Mouse (Mus musculus) lung, embryonic 14.5 days (tissue): ENCODE data around the gene Onecut1. TPM values are rescaled to one million over a fixed set of nuclear protein-coding genes. Genes with fewer than 3 reads are reported as not detected.
A peak's percentile ranks its signal among the peaks of the same experiment; 100 is the strongest.

Source experiments
- ATAC-seq: fragments of 200-750 bp; cut with Nextera tagmentation; 2 replicates; pipeline ENCODE4 v1.8.0; 2017; ENCODE audit warnings: mild to moderate bottlenecking, moderate TSS enrichment, moderate library complexity; ENCODE audit not compliant: insufficient read depth
- DNase-seq: peaks from one replicate; pipeline ENCODE4 v3.0.0-alpha.2; 2015
- H3K27ac ChIP-seq: fragments of 300-500 bp; sonication (generic); 2 replicates; pipeline ENCODE4 v1.5.1; 2014; ENCODE audit warnings: low read depth, mild to moderate bottlenecking, moderate library complexity
- H3K27me3 ChIP-seq: fragments of 300-500 bp; sonication (generic); 2 replicates; pipeline ENCODE4 v1.6.1; 2014; ENCODE audit warnings: low read length, control low read depth; ENCODE audit not compliant: insufficient read depth
- H3K36me3 ChIP-seq: fragments of 300-500 bp; sonication (generic); 2 replicates; pipeline ENCODE4 v1.6.1; 2014; ENCODE audit warnings: control low read depth; ENCODE audit not compliant: insufficient read depth
- H3K4me1 ChIP-seq: fragments of 300-500 bp; sonication (generic); 2 replicates; pipeline ENCODE4 v1.6.1; 2014; ENCODE audit warnings: antibody characterized with exemption, control low read depth; ENCODE audit not compliant: insufficient read depth
- H3K4me2 ChIP-seq: fragments of 300-500 bp; sonication (generic); 2 replicates; pipeline ENCODE4 v1.6.1; 2014; ENCODE audit warnings: mild to moderate bottlenecking
- H3K4me3 ChIP-seq: fragments of 300-500 bp; sonication (generic); 2 replicates; pipeline ENCODE4 v1.5.1; 2014; ENCODE audit warnings: low read depth, low read length
- H3K9ac ChIP-seq: fragments of 300-500 bp; sonication (generic); 2 replicates; pipeline ENCODE4 v1.6.1; 2014
- H3K9me3 ChIP-seq: fragments of 300-500 bp; sonication (generic); 2 replicates; pipeline ENCODE4 v1.6.1; 2016; ENCODE audit warnings: low read depth, low read length, control low read depth
- CTCF ChIP-seq: IDR thresholded peaks from 2 replicates; pipeline ENCODE4 v1.5.1; 2016; ENCODE audit warnings: antibody characterized with exemption, low read depth
- WGBS: fragments of 180-500 bp; shearing (Covaris S2); extraction: QIAGEN DNeasy Blood & Tissue Kit; methylation state at CpG from one replicate; pipeline ENCODE4 v1.1.7; 2014; 5-methylcytosine and 5-hydroxymethylcytosine counted together
- polyA plus RNA-seq: library from polyadenylated mRNA; unstranded; fragments of >200 nt; fragmentation: Nextera tagmentation; extraction: Ambion mirVana; gene quantifications from 2 replicates; pipeline ENCODE4 v1.2.1, GENCODE M21; 2014

Onecut1 gene
- polyA plus RNA-seq, 1 experiment from 2014 or later, result not detected

DNA sequence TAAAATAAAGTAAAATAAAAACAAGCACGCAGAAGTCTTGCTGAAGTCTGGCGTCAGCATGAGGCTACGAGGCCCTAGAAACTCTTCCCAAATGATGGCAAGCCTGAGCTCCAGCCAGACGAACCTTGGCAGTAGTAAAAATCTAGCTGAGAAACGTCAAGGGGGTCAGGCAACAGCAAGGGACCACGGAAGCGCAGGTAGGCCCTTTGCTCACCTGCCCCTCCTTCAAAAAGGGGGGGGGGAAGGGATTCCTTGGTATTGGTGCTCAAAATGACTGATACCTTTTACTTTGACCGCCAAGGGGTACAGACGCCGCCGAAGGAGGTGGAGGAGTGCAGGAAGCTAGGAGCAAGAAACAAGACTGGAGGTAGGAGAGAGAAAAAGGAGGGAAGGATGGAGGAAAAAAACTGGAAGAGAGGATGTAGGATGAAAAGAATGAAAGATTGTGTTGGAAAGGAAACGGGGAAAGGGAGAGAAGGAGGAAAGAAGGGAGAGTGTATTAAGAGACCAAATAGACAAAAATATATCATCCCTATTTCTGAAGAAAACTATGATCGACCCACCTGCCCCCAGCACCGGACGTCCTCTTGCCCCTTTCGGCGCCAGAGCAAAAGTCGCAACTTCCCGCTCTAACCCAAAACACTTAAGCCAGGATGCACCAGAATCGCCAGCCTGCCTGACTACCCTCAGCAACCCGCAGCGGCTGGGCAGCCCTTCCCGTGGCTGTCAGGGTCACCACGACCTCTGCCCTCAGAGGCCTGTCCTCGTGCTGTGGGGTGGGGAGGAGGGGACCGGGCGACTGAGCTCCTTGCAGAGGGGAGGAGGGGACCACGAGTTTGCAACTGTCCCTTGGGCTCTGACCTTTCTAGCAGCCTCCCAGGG is 8.3 kb upstream of the Onecut1 start:
- Histone ChIP-seq H3K9ac (no peak overlapping the region), H3K4me1 (no peaks in the 10 kb centered on the region), H3K27ac (no peak overlapping the region), H3K9me3 (no peaks in the 10 kb centered on the region), H3K4me2 (no peak overlapping the region), H3K36me3 (no peaks in the 10 kb centered on the region), H3K27me3 (peaks cover 99% of the 10 kb centered on the region), H3K4me3 (no peak overlapping the region)
- no peak for TF ChIP-seq CTCF
- DNase-seq (no peak), ATAC-seq (no peak)
- WGBS, result 2% methylated on average over 28 of the region's 28 CpGs

DNA sequence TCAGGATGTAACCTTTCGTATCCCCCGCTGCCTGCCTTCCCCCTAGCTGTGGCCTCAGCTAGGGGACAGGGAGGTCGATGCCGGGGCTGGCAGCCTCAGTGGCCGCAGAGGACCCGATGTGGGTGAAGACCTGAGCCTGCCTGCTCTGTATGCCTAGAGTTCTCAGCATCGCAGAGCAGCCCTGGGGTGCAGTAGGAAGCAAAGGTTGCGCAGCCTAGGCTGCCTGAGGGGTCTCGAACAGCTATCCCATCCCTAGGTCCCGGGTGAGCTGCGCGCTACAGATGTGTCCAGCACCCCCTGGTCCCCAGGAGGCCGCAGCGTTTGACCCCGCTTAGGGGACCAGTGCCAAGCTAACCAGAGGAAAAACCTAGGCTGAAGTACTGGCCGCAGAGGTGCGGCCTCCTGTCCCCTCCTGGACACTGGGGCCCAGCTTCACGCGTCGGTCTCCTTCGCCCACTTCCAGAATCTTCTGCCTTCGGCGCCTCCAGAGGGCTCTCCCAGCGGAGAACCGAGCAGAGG is 7.6 kb upstream of the Onecut1 start:
- Histone ChIP-seq H3K4me1 (no peaks in the 10 kb centered on the region), H3K4me2 (no peak overlapping the region), H3K27ac (no peak overlapping the region), H3K4me3 (no peak overlapping the region), H3K36me3 (no peaks in the 10 kb centered on the region), H3K27me3 (peaks cover 99% of the 10 kb centered on the region), H3K9ac (no peak overlapping the region), H3K9me3 (no peaks in the 10 kb centered on the region)
- no peak; the same call in 1 of the 2 replicates for ATAC-seq
- no peak for DNase-seq
- TF ChIP-seq CTCF, result no peak
- whole genome bisulfite sequencing, result 1% methylated on average over 25 of the region's 25 CpGs

DNA sequence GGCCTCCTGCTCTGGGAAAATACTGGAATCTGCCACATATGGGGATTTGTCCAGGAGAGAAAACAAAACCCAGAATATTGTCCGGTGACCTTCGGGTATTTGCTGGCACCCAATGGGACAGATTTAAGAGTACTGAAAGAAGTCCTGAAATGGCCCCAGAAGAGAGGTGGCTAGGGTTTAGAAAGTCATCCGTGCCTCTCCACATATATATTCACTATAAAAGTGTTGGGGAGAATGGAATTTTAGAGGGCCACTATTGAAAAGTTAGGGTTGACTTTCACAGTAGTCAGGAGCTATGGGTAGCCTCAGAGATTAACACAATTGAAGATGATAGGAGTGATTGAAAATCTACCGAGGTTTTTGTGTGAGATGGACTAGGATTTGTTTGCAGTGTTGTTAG is 6.3 kb upstream of the Onecut1 start:
- H3K4me3 ChIP-seq, result no peak overlapping the region
- no peak for DNase-seq
- H3K27ac ChIP-seq, result no peak overlapping the region
- no peak overlapping the region for H3K9ac ChIP-seq
- H3K4me1 ChIP-seq, result no peaks in the 10 kb centered on the region
- peaks cover 99% of the 10 kb centered on the region for H3K27me3 ChIP-seq
- no peaks in the 10 kb centered on the region for H3K36me3 ChIP-seq
- H3K9me3 ChIP-seq, result no peaks in the 10 kb centered on the region
- no peak for ATAC-seq
- no peak for TF ChIP-seq CTCF
- no peak overlapping the region for H3K4me2 ChIP-seq
- WGBS, result 6% methylated on average over 4 of the region's 4 CpGs

DNA sequence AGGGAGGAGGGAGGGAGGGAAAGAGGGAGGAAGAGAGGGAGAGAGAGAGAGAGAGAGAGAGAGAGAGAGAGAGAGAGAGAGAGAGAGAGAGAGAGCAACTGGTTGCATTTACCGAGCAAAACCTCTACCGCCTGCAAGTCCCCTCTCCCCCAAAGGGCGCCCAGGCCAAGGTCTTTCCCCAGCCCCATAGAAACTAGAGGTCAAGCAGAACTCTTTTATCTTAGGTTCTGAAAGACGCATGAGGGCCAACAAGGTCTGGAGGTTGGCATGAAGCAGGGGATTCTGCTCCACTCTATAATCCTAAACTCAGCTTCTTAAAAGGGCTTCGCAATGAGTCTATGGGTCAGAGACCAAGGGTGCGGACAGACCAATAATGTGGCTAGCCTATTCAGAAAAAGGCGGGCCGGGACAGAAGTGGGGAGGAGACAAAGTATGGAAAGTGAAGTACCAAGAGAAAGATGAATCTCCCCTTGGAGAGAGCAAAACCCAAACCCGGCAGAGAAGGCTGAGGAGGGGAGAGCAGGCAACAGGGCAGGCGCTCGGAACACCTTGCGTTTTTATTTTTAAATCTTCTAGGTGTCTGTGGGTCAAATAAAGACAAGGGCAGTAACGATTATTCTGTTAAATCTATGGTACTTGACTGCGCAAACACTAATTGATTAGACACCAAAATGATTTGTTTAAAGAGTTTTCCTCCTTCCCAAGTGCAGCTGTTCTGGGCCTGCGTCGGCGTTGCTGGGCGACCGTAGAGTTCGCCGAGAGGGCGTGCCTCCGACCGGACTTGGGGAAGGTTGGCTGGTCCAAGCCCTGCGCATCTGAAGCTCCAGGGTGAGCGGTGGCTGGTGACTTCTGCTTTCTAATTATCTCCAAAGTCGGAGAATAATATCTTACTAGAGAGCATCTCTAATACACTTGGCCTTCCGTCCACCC is 4.9 kb upstream of the Onecut1 start:
- no peaks in the 10 kb centered on the region for H3K4me1 ChIP-seq
- no peak overlapping the region for H3K4me2 ChIP-seq
- no peak overlapping the region for H3K9ac ChIP-seq
- H3K27me3 ChIP-seq, result peaks cover 99% of the 10 kb centered on the region
- WGBS, result 2% methylated on average over 28 of the region's 28 CpGs
- no peak overlapping the region for H3K27ac ChIP-seq
- TF ChIP-seq CTCF, result no peak
- DNase-seq (no peak), ATAC-seq (no peak)
- H3K9me3 ChIP-seq, result no peaks in the 10 kb centered on the region
- no peak overlapping the region for H3K4me3 ChIP-seq
- no peaks in the 10 kb centered on the region for H3K36me3 ChIP-seq

DNA sequence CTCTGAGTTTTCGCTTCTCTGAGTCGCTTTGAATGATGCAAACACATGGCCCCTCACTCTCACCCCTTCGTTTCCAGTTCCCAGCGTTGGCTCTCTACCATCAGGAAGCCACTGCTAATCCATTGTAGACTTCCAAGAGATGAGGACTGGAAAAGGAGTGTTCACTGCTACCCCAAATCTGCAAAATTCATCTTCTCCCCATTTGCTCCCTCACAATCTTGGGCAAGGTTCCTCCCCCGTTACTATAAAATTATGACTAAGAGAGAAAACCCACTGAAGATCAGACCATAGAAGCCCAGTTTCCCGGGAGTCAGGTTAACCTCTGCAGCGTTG is 4.2 kb upstream of the Onecut1 start:
- Histone ChIP-seq H3K4me2 (no peak overlapping the region), H3K36me3 (no peaks in the 10 kb centered on the region), H3K4me3 (no peak overlapping the region), H3K9ac (no peak overlapping the region), H3K27me3 (peaks cover 99% of the 10 kb centered on the region), H3K4me1 (no peaks in the 10 kb centered on the region), H3K9me3 (no peaks in the 10 kb centered on the region), H3K27ac (no peak overlapping the region)
- no peak for TF ChIP-seq CTCF
- no peak for DNase-seq
- 2% methylated on average over 7 of the region's 7 CpGs for WGBS
- no peak for ATAC-seq

DNA sequence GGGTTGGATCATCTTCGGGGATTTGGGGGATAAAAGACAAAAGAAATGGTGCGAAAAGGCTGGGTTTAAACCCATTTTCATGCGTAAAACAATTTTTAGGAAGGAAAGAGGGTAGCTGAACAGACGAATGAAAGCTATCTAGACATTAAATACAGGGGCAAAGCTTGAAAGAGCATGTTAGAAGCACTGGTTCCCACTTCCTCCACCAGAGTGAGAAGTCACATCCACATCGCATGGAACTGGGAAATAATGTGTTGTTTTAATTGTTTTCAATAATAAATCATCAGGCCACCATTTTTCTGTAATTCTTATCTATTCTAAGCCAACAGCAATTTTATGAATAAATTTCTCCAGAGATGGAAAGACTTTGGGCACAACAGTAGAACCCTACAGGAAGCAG is 3.6 kb upstream of the Onecut1 start:
- ATAC-seq, result no peak
- 3% methylated on average over 5 of the region's 5 CpGs for WGBS

DNA sequence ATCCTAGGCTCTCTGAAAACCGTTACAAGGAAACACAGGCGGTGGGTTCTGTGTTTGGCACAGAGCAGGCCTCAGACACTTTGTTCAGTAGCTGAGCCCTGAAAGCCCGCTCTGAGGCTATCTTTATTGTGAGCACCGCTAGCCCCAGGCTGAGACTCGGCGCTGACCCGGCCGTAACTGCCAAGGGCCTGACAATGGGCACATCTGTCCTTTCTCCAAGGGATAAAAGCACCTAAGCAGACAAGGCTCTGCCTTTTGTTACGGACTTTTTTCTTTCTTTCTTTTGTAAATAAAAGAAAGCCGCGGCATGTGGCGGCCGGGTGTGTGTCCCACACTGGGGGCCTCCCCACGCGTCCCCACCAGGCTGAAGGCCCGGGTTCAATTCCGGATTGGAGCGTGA is 1.3 kb upstream of the Onecut1 start:
- 0 out of 2 replicates have a peak overlapping the region, but pooled peaks have one; percentile 20 for H3K4me2 ChIP-seq
- H3K27ac ChIP-seq, result no peak overlapping the region
- H3K9me3 ChIP-seq, result no peaks in the 10 kb centered on the region
- no peak overlapping the region for H3K9ac ChIP-seq
- TF ChIP-seq CTCF, result no peak
- H3K36me3 ChIP-seq, result no peaks in the 10 kb centered on the region
- no peak for ATAC-seq
- peaks cover 99% of the 10 kb centered on the region for H3K27me3 ChIP-seq
- H3K4me1 ChIP-seq, result no peaks in the 10 kb centered on the region
- H3K4me3 ChIP-seq, result peak overlapping the region; percentile 48; the same call in 1 of the 2 replicates
- WGBS, result 4% methylated on average over 18 of the region's 18 CpGs
- DNase-seq, result no peak

More for the DNA sequence above, 3.6 kb upstream of the Onecut1 start:
- Histone ChIP-seq H3K36me3 (no peaks in the 10 kb centered on the region), H3K27ac (no peak overlapping the region), H3K4me2 (no peak overlapping the region), H3K9ac (no peak overlapping the region), H3K9me3 (no peaks in the 10 kb centered on the region), H3K27me3 (peaks cover 99% of the 10 kb centered on the region), H3K4me1 (no peaks in the 10 kb centered on the region), H3K4me3 (no peak overlapping the region)
- DNase-seq, result no peak
- TF ChIP-seq CTCF, result no peak
